Mouse (Mus musculus) ovary, adult 2 months (tissue): ENCODE data around the gene Olfr1436. TPM values are rescaled to one million over a fixed set of nuclear protein-coding genes. Genes with fewer than 3 reads are reported as not detected.

Experiments used
- polyA plus RNA-seq: library from polyadenylated mRNA; depleted of rRNA; stranded (reverse); fragments of >200 nt; gene quantifications from 2 replicates; pipeline ENCODE4 v1.2.3, GENCODE M21; 2012; rRNA removed

The Olfr1436 gene
- not detected in 2 replicates for polyA plus RNA-seq

GRCm38 (mm10) chr19:12299030-12299429 lies at the start of gene Olfr1436:
Gene Olfr1436 (minus strand): TSS chr19:12299130.

GRCm38 (mm10) chr19:12335810-12336209 lies 36.9 kb upstream of the Olfr1436 start, which contains the start of gene Olfr1438-ps1:
Gene Olfr1438-ps1 (minus strand): TSS chr19:12335910.

GRCm38 (mm10) chr19:12325001-12325400 lies 26.1 kb upstream of the Olfr1436 start, which contains the start of gene Olfr1437:
Gene Olfr1437 (minus strand): TSS chr19:12325101.

GRCm38 (mm10) chr19:12279554-12279953 lies 19.4 kb downstream of the Olfr1436 start, which contains the start of gene Olfr1434:
Gene Olfr1434 (plus strand): TSS chr19:12279854.

GRCm38 (mm10) chr19:12260732-12261131 lies 38.2 kb downstream of the Olfr1436 start, which contains the start of gene Olfr235:
Gene Olfr235 (plus strand): TSS chr19:12261032.

Other genes starting within 250 kb of the Olfr1436 start
- gene Olfr1424, start 236.4 kb downstream of the Olfr1436 start, polyA plus RNA-seq: not detected in 2 replicates
- not detected in 2 replicates for gene Olfr1425, start 221.4 kb downstream of the Olfr1436 start, polyA plus RNA-seq
- not detected in 2 replicates for gene Olfr1426, start 207.1 kb downstream of the Olfr1436 start, polyA plus RNA-seq
- gene Olfr1427, start 195.8 kb downstream of the Olfr1436 start, polyA plus RNA-seq: not detected in 2 replicates
- not detected in 2 replicates for gene Olfr1428, start 183.2 kb downstream of the Olfr1436 start, polyA plus RNA-seq
- not detected in 2 replicates for gene Olfr76, start 175.9 kb downstream of the Olfr1436 start, polyA plus RNA-seq
- not detected in 2 replicates for gene Olfr1555-ps1, start 129.0 kb downstream of the Olfr1436 start, polyA plus RNA-seq
- gene Olfr1431, start 98.5 kb downstream of the Olfr1436 start, polyA plus RNA-seq: not detected in 2 replicates
- not detected in 2 replicates for gene Olfr1432, start 66.5 kb downstream of the Olfr1436 start, polyA plus RNA-seq
- not detected in 2 replicates for gene Olfr262, start 57.5 kb downstream of the Olfr1436 start, polyA plus RNA-seq
- gene Olfr235, start 38.1 kb downstream of the Olfr1436 start, polyA plus RNA-seq: not detected in 2 replicates
- not detected in 2 replicates for gene Olfr1434, start 19.3 kb downstream of the Olfr1436 start, polyA plus RNA-seq
- gene Olfr1437, start 26.0 kb upstream of the Olfr1436 start, polyA plus RNA-seq: not detected in 2 replicates
- gene Olfr1438-ps1, start 36.8 kb upstream of the Olfr1436 start, polyA plus RNA-seq: not detected in 2 replicates
- gene Olfr1440, start 88.1 kb upstream of the Olfr1436 start, polyA plus RNA-seq: not detected in 2 replicates
- not detected in 2 replicates for gene Olfr1441, start 118.3 kb upstream of the Olfr1436 start, polyA plus RNA-seq
- gene Pfpl, start 128.8 kb upstream of the Olfr1436 start, polyA plus RNA-seq: not detected in 2 replicates
- gene Mpeg1, start 161.6 kb upstream of the Olfr1436 start, polyA plus RNA-seq: 5.6 and 7.0 TPM in 2 replicates
- gene Dtx4, start 202.3 kb upstream of the Olfr1436 start, polyA plus RNA-seq: 32.4 and 37.7 TPM in 2 replicates
- 0.42 and 0.52 TPM in 2 replicates for gene Fam111a, start 246.6 kb upstream of the Olfr1436 start, polyA plus RNA-seq